Mouse (Mus musculus): ENCODE data around the gene Klf12. TPM values are rescaled to one million over a fixed set of nuclear protein-coding genes. Genes with fewer than 3 reads are reported as not detected.

Klf12 gene
- polyA plus RNA-seq, 1 experiment from 2014 or later, result 51.3 TPM

DNA sequence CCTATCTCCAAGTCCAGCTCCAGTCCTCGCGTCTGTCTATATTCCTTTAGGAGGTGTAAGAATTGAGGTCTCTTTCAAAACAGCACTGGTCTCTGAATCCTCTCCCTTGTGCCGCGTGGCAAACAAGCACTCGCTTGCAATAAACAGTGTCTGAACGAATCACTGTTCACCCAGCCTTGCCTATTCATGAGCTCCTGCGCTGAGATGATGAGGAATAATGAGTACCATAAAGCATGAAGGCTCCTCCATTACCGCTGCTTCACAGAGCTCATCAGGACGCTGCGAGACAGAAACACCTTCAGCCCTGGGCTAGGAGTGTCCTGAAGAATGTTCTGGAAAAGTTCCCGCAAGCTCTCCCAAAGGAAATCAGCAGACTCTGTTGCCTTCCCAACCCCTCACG lies 179.7 kb downstream of the Klf12 start:
- 0 out of 2 replicates have a peak, but pooled peaks have one; percentile 36 for ATAC-seq
- H3K4me2 ChIP-seq (ENCODE audit: low read length), result peak overlapping the region; percentile 17; the same call in 1 of the 2 replicates
- H3K4me3 ChIP-seq (ENCODE audit: low read depth, low read length), result no peak overlapping the region
- H3K36me3 ChIP-seq (ENCODE audit: control insufficient read depth, insufficient read depth, low read length), result no peaks in the 10 kb centered on the region
- H3K9me3 ChIP-seq (replicated peaks; ENCODE audit: control insufficient read depth, low read length, poor library complexity, severe bottlenecking), result no peaks in the 10 kb centered on the region
- 56% methylated on average over 12 of the region's 12 CpGs for WGBS
- H3K27me3 ChIP-seq (ENCODE audit: control insufficient read depth, insufficient read depth, low read depth, low read length), result no peaks in the 10 kb centered on the region
- H3K9ac ChIP-seq (ENCODE audit: low read depth, low read length), result no peak overlapping the region
- peaks cover 16% of the 10 kb centered on the region for H3K4me1 ChIP-seq (ENCODE audit: control insufficient read depth, insufficient read depth, low read length)
- peak overlapping the region; percentile 69 for H3K27ac ChIP-seq (ENCODE audit: low read length)

DNA sequence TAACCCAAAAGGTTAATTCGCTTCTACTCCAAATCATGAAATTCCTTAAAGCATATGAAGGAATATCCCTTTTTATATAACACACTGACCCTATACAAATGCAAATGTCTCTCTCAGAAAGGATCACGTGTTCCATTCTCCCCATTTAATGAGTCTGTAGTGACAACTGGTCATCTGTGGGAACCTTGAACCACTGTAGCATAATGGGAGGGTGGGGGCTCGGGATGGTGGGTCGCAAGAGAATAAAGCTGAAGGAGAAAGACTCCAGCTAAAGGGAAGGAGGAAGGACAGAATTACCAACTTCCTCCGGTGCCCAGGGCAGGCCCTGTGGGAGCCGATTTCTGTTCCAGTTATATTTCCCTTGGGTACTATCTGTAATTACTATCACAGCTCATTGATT lies 180.7 kb downstream of the Klf12 start:
- Histone ChIP-seq H3K4me3 (ENCODE audit: low read depth, low read length) (no peak overlapping the region), H3K27ac (ENCODE audit: low read length) (peak overlapping the region; percentile 57; the same call in 1 of the 2 replicates), H3K4me2 (ENCODE audit: low read length) (no peak overlapping the region), H3K9me3 (replicated peaks; ENCODE audit: control insufficient read depth, low read length, poor library complexity, severe bottlenecking) (no peaks in the 10 kb centered on the region), H3K9ac (ENCODE audit: low read depth, low read length) (no peak overlapping the region), H3K27me3 (ENCODE audit: control insufficient read depth, insufficient read depth, low read depth, low read length) (no peaks in the 10 kb centered on the region), H3K36me3 (ENCODE audit: control insufficient read depth, insufficient read depth, low read length) (no peaks in the 10 kb centered on the region), H3K4me1 (ENCODE audit: control insufficient read depth, insufficient read depth, low read length) (peaks cover 16% of the 10 kb centered on the region)
- WGBS, result 34% methylated on average over 6 of the region's 6 CpGs
- ATAC-seq, result no peak

DNA sequence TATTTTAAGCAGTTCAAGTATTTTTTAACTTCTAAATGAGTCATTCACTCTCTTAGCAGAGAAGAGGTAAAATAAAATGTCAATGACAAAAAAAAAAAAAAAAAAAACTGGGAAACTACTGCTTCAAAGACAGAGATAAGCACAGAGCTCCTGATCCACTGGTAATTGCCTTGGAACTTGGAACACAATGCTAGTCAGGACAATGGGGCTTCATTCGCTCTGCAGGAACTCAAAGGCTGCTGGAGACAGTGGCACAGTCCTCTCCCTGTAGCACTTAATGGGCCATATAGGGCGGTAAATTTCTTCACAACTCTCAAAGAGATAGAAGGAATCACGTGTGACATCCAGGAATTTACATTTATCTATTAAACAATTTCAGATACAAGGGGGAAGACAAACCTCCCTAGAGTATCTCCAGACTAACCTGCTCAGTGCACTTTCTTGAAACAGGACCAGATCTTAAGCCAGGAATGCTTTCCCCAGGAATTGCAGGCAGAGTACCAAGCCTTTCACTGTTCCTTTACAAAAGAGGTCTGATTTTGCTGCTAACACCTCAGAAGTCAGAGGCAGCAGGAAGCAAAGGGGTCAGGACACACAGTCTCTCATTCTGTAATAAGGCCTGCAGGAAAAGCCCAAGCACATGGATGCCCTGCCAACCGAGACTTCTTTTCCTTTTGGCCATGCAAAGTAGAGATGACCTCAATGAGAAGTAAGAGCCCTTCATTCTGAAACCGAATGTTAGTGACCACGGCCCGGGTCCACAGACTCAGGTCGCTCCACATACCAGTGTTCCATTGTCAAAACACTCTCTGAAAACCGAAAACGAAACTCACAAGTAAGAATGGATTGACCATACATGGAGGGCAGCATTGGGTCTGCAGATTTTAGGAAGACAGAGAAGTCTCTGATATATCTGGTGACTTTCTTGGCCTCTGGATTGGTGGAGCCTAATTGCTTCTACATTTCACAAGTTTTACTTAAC lies 187.0 kb downstream of the Klf12 start:
- H3K4me2 ChIP-seq (ENCODE audit: low read length), result no peak overlapping the region
- no peak overlapping the region for H3K9ac ChIP-seq (ENCODE audit: low read depth, low read length)
- H3K9me3 ChIP-seq (replicated peaks; ENCODE audit: control insufficient read depth, low read length, poor library complexity, severe bottlenecking), result no peaks in the 10 kb centered on the region
- ATAC-seq, result no peak
- peaks cover 11% of the 10 kb centered on the region for H3K4me1 ChIP-seq (ENCODE audit: control insufficient read depth, insufficient read depth, low read length)
- WGBS, result 65% methylated on average over 10 of the region's 10 CpGs
- no peaks in the 10 kb centered on the region for H3K36me3 ChIP-seq (ENCODE audit: control insufficient read depth, insufficient read depth, low read length)
- H3K4me3 ChIP-seq (ENCODE audit: low read depth, low read length), result no peak overlapping the region
- H3K27ac ChIP-seq (ENCODE audit: low read length), result no peak overlapping the region
- no peaks in the 10 kb centered on the region for H3K27me3 ChIP-seq (ENCODE audit: control insufficient read depth, insufficient read depth, low read depth, low read length)

DNA sequence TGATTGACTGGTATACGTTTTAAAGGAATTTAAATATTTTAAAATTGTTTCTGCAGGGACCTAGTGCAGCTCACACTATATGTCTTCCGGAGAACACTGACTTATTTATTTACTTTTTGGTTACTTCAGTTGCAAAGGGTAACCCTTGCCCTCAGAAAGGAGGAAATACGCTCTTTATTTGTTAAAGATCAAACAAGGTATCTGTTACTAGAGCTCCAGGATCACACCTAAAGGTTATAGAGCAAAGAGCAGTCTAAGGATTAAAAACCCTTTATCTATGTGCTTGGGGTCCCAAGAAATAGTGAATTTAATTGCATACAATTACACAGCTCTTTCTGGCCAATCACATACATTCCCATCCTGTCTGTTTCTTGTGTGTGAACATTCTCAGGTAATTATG lies 188.7 kb downstream of the Klf12 start:
- Histone ChIP-seq H3K27ac (ENCODE audit: low read length) (no peak overlapping the region), H3K9me3 (replicated peaks; ENCODE audit: control insufficient read depth, low read length, poor library complexity, severe bottlenecking) (no peaks in the 10 kb centered on the region), H3K36me3 (ENCODE audit: control insufficient read depth, insufficient read depth, low read length) (no peaks in the 10 kb centered on the region), H3K9ac (ENCODE audit: low read depth, low read length) (no peak overlapping the region), H3K4me1 (ENCODE audit: control insufficient read depth, insufficient read depth, low read length) (peaks cover 11% of the 10 kb centered on the region), H3K4me2 (ENCODE audit: low read length) (no peak overlapping the region), H3K4me3 (ENCODE audit: low read depth, low read length) (no peak overlapping the region), H3K27me3 (ENCODE audit: control insufficient read depth, insufficient read depth, low read depth, low read length) (no peaks in the 10 kb centered on the region)
- no peak for ATAC-seq
- WGBS, result 86% methylated on average over 3 of the region's 3 CpGs

DNA sequence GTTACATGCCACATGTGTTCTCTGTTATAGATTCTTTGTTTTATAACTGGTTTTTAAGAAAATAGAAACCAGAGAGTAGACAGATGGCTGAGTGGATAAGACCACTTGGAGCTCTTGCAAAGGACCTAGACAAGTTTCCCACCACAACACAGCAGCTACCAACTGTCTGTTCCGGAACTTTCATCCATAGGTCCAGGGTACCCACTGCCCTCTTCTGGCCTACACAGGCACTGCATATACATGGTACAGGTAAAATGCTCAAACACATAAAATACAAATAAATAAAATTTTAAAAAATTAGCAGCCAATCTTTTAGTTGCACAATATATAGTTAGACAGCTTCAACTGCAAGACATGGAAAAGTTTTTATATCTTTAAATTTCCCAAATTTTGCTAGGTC lies 194.0 kb downstream of the Klf12 start:
- 91% methylated on average over 1 of the region's 1 CpGs for WGBS
- Histone ChIP-seq H3K9ac (ENCODE audit: low read depth, low read length) (no peak overlapping the region), H3K4me1 (ENCODE audit: control insufficient read depth, insufficient read depth, low read length) (no peaks in the 10 kb centered on the region), H3K4me2 (ENCODE audit: low read length) (no peak overlapping the region), H3K27ac (ENCODE audit: low read length) (no peak overlapping the region), H3K36me3 (ENCODE audit: control insufficient read depth, insufficient read depth, low read length) (no peaks in the 10 kb centered on the region), H3K4me3 (ENCODE audit: low read depth, low read length) (no peak overlapping the region), H3K27me3 (ENCODE audit: control insufficient read depth, insufficient read depth, low read depth, low read length) (no peaks in the 10 kb centered on the region), H3K9me3 (replicated peaks; ENCODE audit: control insufficient read depth, low read length, poor library complexity, severe bottlenecking) (no peaks in the 10 kb centered on the region)
- no peak for ATAC-seq

DNA sequence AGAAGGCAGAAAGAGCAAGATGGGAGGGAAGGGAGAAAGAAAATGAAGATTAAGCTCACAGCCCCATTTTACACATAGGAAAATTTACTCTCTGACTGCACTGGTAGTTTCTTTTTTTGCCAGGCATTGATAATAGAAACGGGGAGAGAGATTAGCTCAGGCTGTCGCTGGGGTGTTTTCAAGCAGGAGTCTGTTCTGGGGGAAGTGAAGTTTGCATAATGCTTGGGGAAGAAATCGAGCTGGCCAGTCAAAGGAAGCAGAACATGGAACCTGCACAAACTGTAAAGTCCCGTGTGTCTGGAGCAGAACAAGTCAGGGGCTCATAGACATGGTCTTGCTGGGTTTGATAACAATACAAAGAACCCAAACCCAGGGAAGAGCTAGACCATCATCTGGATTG lies 204.9 kb downstream of the Klf12 start:
- Histone ChIP-seq H3K4me2 (ENCODE audit: low read length) (no peak overlapping the region), H3K27ac (ENCODE audit: low read length) (no peak overlapping the region), H3K9me3 (replicated peaks; ENCODE audit: control insufficient read depth, low read length, poor library complexity, severe bottlenecking) (no peaks in the 10 kb centered on the region), H3K27me3 (ENCODE audit: control insufficient read depth, insufficient read depth, low read depth, low read length) (no peaks in the 10 kb centered on the region), H3K36me3 (ENCODE audit: control insufficient read depth, insufficient read depth, low read length) (no peaks in the 10 kb centered on the region), H3K4me3 (ENCODE audit: low read depth, low read length) (no peak overlapping the region), H3K9ac (ENCODE audit: low read depth, low read length) (no peak overlapping the region), H3K4me1 (ENCODE audit: control insufficient read depth, insufficient read depth, low read length) (peaks cover 7% of the 10 kb centered on the region; the same call in 1 of the 2 replicates)
- WGBS, result 78% methylated on average over 4 of the region's 4 CpGs
- ATAC-seq, result no peak

DNA sequence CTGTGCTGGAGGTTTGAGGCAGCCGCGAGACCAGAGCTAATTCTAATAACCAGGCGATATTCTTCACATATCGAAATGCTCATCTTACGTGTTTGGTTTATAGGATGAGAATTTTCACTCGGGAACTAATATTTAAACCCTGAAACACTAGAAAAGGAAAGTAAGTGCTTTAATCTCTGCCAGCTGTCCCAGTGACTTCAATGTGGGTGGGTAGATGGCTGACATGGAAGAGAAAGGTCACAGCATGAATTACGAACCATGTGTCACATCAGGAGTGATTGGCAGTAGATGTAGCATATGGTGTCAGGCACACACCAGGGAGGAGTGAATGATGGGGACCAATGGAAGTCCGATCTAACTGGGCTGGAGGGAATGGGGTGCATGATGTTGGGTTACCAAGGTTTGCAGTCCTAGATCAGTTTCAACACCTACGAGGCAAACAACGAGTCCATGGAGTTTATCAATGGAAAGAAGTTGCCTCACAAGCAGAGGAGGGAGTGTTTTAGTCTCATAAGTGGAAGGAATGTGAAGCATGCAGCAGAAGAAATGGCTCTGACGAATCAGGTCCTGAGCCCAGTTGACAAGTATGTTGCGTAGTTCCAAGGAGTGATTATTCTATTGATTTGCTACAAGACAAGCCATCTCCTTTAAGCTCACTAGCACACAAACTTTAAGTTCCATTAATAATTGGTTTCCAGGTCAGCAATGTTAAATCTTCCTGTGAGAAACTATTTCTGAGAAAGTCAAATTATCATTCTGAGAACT lies 211.9 kb downstream of the Klf12 start:
- Histone ChIP-seq H3K9me3 (replicated peaks; ENCODE audit: control insufficient read depth, low read length, poor library complexity, severe bottlenecking) (no peaks in the 10 kb centered on the region), H3K36me3 (ENCODE audit: control insufficient read depth, insufficient read depth, low read length) (no peaks in the 10 kb centered on the region), H3K4me1 (ENCODE audit: control insufficient read depth, insufficient read depth, low read length) (peaks cover 10% of the 10 kb centered on the region; the same call in 1 of the 2 replicates), H3K4me3 (ENCODE audit: low read depth, low read length) (no peak overlapping the region), H3K27ac (ENCODE audit: low read length) (no peak overlapping the region), H3K9ac (ENCODE audit: low read depth, low read length) (no peak overlapping the region), H3K4me2 (ENCODE audit: low read length) (no peak overlapping the region), H3K27me3 (ENCODE audit: control insufficient read depth, insufficient read depth, low read depth, low read length) (no peaks in the 10 kb centered on the region)
- 86% methylated on average over 12 of the region's 12 CpGs for WGBS
- ATAC-seq, result no peak

DNA sequence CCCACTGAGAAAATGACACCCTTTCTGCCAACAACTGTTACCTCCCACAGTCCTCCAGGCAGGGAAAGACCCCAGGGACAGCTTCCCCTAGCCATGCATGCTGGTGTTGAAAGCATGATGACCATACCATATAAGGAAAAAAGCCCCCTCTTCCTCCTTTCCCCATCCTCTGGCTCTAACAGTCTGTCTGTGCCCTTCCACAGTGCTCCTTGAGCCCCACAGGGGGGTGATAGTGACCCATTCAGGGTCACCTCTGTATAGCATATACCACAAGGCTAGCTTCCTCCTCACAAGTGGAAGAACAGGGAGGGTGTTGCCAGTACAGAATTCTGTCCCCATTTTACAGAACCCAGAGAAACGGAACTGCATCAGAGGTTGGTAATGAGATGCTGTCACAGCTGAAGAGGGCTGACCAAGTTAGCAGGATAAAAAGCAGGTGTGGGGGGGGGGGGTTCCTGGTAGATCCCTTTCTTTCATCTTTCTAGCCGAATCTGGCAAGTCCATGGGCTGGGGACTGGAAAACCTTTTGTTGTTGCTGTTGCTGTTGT lies 214.9 kb downstream of the Klf12 start:
- Histone ChIP-seq H3K4me3 (ENCODE audit: low read depth, low read length) (no peak overlapping the region), H3K36me3 (ENCODE audit: control insufficient read depth, insufficient read depth, low read length) (no peaks in the 10 kb centered on the region), H3K4me2 (ENCODE audit: low read length) (no peak overlapping the region), H3K9me3 (replicated peaks; ENCODE audit: control insufficient read depth, low read length, poor library complexity, severe bottlenecking) (no peaks in the 10 kb centered on the region), H3K4me1 (ENCODE audit: control insufficient read depth, insufficient read depth, low read length) (peaks cover 3% of the 10 kb centered on the region; the same call in 1 of the 2 replicates), H3K9ac (ENCODE audit: low read depth, low read length) (no peak overlapping the region), H3K27me3 (ENCODE audit: control insufficient read depth, insufficient read depth, low read depth, low read length) (no peaks in the 10 kb centered on the region), H3K27ac (ENCODE audit: low read length) (no peak overlapping the region)
- no peak for ATAC-seq
- WGBS, result 43% methylated on average over 2 of the region's 2 CpGs

Data from midbrain, embryonic 16.5 days (tissue).